Mouse (Mus musculus): ENCODE measurements at regions not wholly inside any gene's neighbourhood (a gene's known extent, or its start where the extent isn't known, plus 50 kb on each side); places are given as distances from the start of the nearest gene placed in this dataset.

DNA sequence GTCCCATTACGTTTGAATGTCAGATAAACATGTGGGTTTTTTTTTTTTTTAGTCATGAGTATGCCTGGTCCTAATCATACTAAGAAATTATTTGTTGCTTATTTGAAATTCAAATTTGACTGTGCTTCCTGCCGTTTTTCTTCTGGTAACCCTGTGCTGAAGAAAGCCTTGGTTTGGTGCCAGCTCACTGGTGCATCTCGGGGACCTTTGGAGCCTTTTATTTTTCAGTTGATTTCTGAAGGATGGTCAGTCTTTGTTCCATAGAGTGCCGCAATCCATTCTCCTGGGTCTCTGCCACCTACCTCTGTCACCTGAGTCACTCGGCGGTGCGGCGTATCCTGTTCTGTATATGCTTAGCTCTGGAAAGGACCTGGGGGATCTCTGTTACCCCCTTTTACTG, 158.9 kb upstream of the Id4 start:
- Histone ChIP-seq H3K4me3 (ENCODE audit: low read depth, low read length) (no peak overlapping the region), H3K27ac (replicated peaks; ENCODE audit: low read depth, low read length) (no peak overlapping the region), H3K27me3 (ENCODE audit: control insufficient read depth, insufficient read depth, low read length) (no peaks in the 10 kb centered on the region), H3K36me3 (replicated peaks; ENCODE audit: control insufficient read depth, insufficient read depth, low read depth, low read length) (no peaks in the 10 kb centered on the region), H3K9ac (replicated peaks; ENCODE audit: low read length) (no peak overlapping the region), H3K9me3 (replicated peaks; ENCODE audit: control insufficient read depth, low read length) (no peaks in the 10 kb centered on the region), H3K4me1 (ENCODE audit: control insufficient read depth, insufficient read depth, low read length) (no peaks in the 10 kb centered on the region), H3K4me2 (ENCODE audit: low read depth, low read length) (no peak overlapping the region)
- WGBS: 78% methylated on average over 8 of the region's 8 CpGs
- DNase-seq (ENCODE audit: low spot score): no peak
- no peak for ATAC-seq (replicated peaks; ENCODE audit: insufficient number of reproducible peaks, low FRiP score, low TSS enrichment, low read depth)

DNA sequence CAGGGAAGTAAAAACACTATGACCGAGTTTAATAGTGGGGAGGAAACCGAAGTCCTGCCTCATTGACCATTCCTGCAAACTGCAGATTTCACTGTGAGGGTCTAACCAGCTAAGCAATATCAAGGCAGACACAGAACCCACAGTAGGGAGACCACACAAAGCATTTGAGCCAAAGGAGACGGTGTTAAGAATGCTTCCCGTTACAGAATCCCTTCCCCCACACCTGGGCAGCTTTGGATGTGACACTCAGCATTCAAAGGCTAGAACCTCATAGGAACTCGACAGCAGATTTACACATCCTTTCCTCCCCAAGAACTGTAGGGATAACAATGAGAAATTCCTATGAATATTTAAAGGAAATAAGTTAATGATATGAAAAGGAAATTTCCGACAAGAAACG, 158.5 kb upstream of the Id4 start:
- Histone ChIP-seq H3K4me3 (ENCODE audit: low read depth, low read length) (no peak overlapping the region), H3K27ac (replicated peaks; ENCODE audit: low read depth, low read length) (no peak overlapping the region), H3K9me3 (replicated peaks; ENCODE audit: control insufficient read depth, low read length) (no peaks in the 10 kb centered on the region), H3K36me3 (replicated peaks; ENCODE audit: control insufficient read depth, insufficient read depth, low read depth, low read length) (no peaks in the 10 kb centered on the region), H3K27me3 (ENCODE audit: control insufficient read depth, insufficient read depth, low read length) (no peaks in the 10 kb centered on the region), H3K4me1 (ENCODE audit: control insufficient read depth, insufficient read depth, low read length) (no peaks in the 10 kb centered on the region), H3K9ac (replicated peaks; ENCODE audit: low read length) (no peak overlapping the region), H3K4me2 (ENCODE audit: low read depth, low read length) (no peak overlapping the region)
- ATAC-seq (replicated peaks; ENCODE audit: insufficient number of reproducible peaks, low FRiP score, low TSS enrichment, low read depth): no peak
- no peak for DNase-seq (ENCODE audit: low spot score)
- WGBS: 52% methylated on average over 7 of the region's 7 CpGs

DNA sequence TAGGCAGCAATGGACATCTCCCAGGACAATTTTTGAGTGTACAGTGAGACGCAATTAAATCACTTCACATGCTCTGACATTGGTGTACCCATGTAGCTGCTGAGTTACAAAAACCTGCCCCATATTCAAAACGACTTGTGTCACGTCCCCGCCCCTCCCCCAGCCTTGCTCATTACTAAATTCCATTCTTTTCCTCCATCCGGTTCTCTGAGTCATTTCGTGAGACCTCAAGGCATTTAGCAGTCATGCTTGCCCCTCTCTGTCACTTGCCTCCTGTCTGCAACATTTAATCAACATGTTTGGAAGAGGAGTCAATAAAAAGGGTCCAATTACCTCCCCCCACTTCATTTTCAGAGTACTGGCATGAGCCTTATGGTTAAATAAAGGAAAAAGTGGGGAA, 156.3 kb upstream of the Id4 start:
- Histone ChIP-seq H3K27ac (replicated peaks; ENCODE audit: low read depth, low read length) (no peak overlapping the region), H3K36me3 (replicated peaks; ENCODE audit: control insufficient read depth, insufficient read depth, low read depth, low read length) (no peaks in the 10 kb centered on the region), H3K4me2 (ENCODE audit: low read depth, low read length) (no peak overlapping the region), H3K9me3 (replicated peaks; ENCODE audit: control insufficient read depth, low read length) (no peaks in the 10 kb centered on the region), H3K4me3 (ENCODE audit: low read depth, low read length) (no peak overlapping the region), H3K4me1 (ENCODE audit: control insufficient read depth, insufficient read depth, low read length) (no peaks in the 10 kb centered on the region), H3K27me3 (ENCODE audit: control insufficient read depth, insufficient read depth, low read length) (no peaks in the 10 kb centered on the region), H3K9ac (replicated peaks; ENCODE audit: low read length) (no peak overlapping the region)
- 54% methylated on average over 6 of the region's 6 CpGs for WGBS
- no peak for ATAC-seq (replicated peaks; ENCODE audit: insufficient number of reproducible peaks, low FRiP score, low TSS enrichment, low read depth)
- DNase-seq (ENCODE audit: low spot score): no peak

DNA sequence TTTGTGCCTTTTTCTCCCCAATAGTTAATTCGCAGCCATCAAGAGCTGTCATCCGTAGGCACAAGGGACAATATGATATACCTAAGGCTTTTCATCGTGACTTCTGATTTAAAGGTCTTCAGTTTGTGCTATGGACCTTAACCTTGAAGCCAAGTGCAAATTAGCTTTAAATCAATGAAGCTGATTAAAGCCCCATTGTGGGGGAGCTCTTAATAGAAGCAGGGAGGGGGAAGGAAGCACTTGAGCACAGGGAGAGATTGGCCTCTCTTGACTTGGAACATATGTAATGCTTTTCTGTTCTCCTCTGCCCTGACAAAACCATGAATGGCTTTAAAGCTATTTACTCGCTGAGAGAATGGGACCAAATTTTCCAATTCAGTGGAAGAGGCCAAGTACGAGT, 154.1 kb upstream of the Id4 start:
- ATAC-seq (replicated peaks; ENCODE audit: insufficient number of reproducible peaks, low FRiP score, low TSS enrichment, low read depth): no peak
- Histone ChIP-seq H3K27me3 (ENCODE audit: control insufficient read depth, insufficient read depth, low read length) (no peaks in the 10 kb centered on the region), H3K9me3 (replicated peaks; ENCODE audit: control insufficient read depth, low read length) (no peaks in the 10 kb centered on the region), H3K9ac (replicated peaks; ENCODE audit: low read length) (no peak overlapping the region), H3K4me2 (ENCODE audit: low read depth, low read length) (no peak overlapping the region), H3K27ac (replicated peaks; ENCODE audit: low read depth, low read length) (no peak overlapping the region), H3K4me1 (ENCODE audit: control insufficient read depth, insufficient read depth, low read length) (no peaks in the 10 kb centered on the region), H3K4me3 (ENCODE audit: low read depth, low read length) (no peak overlapping the region), H3K36me3 (replicated peaks; ENCODE audit: control insufficient read depth, insufficient read depth, low read depth, low read length) (no peaks in the 10 kb centered on the region)
- DNase-seq (ENCODE audit: low spot score): peak; percentile 39
- 72% methylated on average over 5 of the region's 5 CpGs for WGBS

DNA sequence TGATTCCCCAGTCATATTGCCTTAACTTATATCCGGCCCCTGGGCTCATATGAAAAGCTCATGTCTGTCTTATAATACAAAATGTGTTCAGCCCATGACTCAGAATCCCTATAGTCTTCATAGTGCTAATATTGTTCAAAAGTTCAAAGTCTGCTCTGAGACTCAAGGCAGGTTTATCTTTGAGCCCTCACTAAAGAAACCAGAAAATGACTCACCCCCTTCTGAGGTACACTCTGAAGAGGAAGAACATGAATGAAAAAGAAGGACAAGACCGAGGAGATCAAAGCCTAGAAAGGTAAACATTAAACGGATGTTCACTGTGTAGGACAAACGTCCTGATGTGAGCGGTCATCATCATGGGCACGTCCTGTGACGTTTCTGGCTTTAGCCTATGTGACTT, 145.1 kb upstream of the Id4 start:
- ATAC-seq (replicated peaks; ENCODE audit: insufficient number of reproducible peaks, low FRiP score, low TSS enrichment, low read depth) (no peak), DNase-seq (ENCODE audit: low spot score) (no peak)
- Histone ChIP-seq H3K27me3 (ENCODE audit: control insufficient read depth, insufficient read depth, low read length) (no peaks in the 10 kb centered on the region), H3K27ac (replicated peaks; ENCODE audit: low read depth, low read length) (no peak overlapping the region), H3K36me3 (replicated peaks; ENCODE audit: control insufficient read depth, insufficient read depth, low read depth, low read length) (no peaks in the 10 kb centered on the region), H3K9me3 (replicated peaks; ENCODE audit: control insufficient read depth, low read length) (no peaks in the 10 kb centered on the region), H3K4me1 (ENCODE audit: control insufficient read depth, insufficient read depth, low read length) (no peaks in the 10 kb centered on the region), H3K4me3 (ENCODE audit: low read depth, low read length) (no peak overlapping the region), H3K9ac (replicated peaks; ENCODE audit: low read length) (no peak overlapping the region), H3K4me2 (ENCODE audit: low read depth, low read length) (no peak overlapping the region)
- WGBS: 83% methylated on average over 7 of the region's 7 CpGs

DNA sequence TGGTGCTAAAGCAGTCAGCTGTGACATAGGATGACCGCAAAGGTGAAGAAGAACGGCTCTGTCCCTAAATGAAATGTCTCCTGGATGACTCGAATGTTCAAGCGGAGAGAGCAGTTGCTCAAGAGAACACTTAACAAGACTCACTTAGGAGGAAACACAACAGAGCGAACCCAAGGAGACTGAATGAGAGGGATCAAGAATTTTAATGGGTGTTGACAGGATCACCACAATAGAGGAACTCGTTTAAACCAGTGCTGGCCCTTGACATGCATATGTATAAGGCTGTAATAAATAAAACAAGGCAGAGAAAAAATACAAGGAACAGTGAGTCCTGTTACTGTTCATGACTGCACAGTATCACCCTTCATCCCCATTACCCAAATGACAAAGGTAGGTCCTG, 134.4 kb upstream of the Id4 start:
- Histone ChIP-seq H3K27me3 (ENCODE audit: control insufficient read depth, insufficient read depth, low read length) (no peaks in the 10 kb centered on the region), H3K27ac (replicated peaks; ENCODE audit: low read depth, low read length) (no peak overlapping the region), H3K9me3 (replicated peaks; ENCODE audit: control insufficient read depth, low read length) (no peaks in the 10 kb centered on the region), H3K9ac (replicated peaks; ENCODE audit: low read length) (no peak overlapping the region), H3K36me3 (replicated peaks; ENCODE audit: control insufficient read depth, insufficient read depth, low read depth, low read length) (no peaks in the 10 kb centered on the region), H3K4me3 (ENCODE audit: low read depth, low read length) (no peak overlapping the region), H3K4me1 (ENCODE audit: control insufficient read depth, insufficient read depth, low read length) (no peaks in the 10 kb centered on the region), H3K4me2 (ENCODE audit: low read depth, low read length) (no peak overlapping the region)
- 76% methylated on average over 6 of the region's 6 CpGs for WGBS
- DNase-seq (ENCODE audit: low spot score): no peak
- no peak for ATAC-seq (replicated peaks; ENCODE audit: insufficient number of reproducible peaks, low FRiP score, low TSS enrichment, low read depth)

DNA sequence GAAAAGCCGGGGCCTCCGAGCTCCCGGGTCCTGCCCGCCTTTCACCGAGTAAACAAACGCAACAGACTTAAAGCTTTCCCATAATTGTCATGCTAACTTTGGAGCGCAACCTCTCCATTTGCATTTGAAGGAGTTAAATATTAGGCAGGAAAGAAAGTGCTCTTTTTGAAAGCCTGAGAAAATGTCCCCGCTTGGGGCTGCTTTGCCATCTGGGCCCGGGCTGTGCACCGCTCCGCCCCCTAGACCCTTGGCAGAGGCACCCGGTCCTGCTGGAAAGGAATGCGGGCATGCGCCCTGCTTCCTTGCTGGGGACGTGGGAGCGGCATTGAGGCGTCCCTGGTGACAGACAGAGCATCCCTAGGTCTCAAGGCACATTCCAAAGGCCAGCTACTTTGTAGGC, 130.3 kb upstream of the Id4 start:
- peak; percentile 71 for DNase-seq (ENCODE audit: low spot score)
- ATAC-seq (replicated peaks; ENCODE audit: insufficient number of reproducible peaks, low FRiP score, low TSS enrichment, low read depth): peak; percentile 88; the same call in 1 of the 2 replicates
- Histone ChIP-seq H3K9me3 (replicated peaks; ENCODE audit: control insufficient read depth, low read length) (no peaks in the 10 kb centered on the region), H3K27me3 (ENCODE audit: control insufficient read depth, insufficient read depth, low read length) (no peaks in the 10 kb centered on the region), H3K4me2 (ENCODE audit: low read depth, low read length) (peak overlapping the region; percentile 26), H3K27ac (replicated peaks; ENCODE audit: low read depth, low read length) (no peak overlapping the region), H3K9ac (replicated peaks; ENCODE audit: low read length) (peak overlapping the region; percentile 35; the same call in 1 of the 2 replicates), H3K36me3 (replicated peaks; ENCODE audit: control insufficient read depth, insufficient read depth, low read depth, low read length) (no peaks in the 10 kb centered on the region), H3K4me3 (ENCODE audit: low read depth, low read length) (peak overlapping the region; percentile 14; the same call in 1 of the 2 replicates), H3K4me1 (ENCODE audit: control insufficient read depth, insufficient read depth, low read length) (no peaks in the 10 kb centered on the region)
- WGBS: under 1% methylated on average over 17 of the region's 17 CpGs

DNA sequence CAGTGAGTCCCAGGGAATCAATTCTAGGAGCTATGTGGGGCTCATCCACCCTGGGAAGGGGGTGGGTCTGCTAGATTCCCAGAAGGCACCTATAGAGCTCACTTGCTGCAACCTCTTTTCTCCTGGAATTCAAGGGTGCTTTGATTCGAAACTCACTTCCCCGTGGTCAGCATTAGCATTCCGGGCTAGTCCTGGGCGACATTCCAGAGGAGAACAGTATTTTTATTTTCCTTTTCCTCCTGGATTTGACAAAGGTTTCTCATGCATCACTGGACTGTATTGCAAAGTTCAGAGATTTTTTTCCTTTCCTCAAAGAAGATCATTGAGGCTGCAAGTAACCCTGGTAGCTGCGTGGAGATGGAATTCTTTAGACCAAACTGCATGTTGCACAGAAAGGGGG, 129.3 kb upstream of the Id4 start:
- no peaks in the 10 kb centered on the region for H3K4me1 ChIP-seq (ENCODE audit: control insufficient read depth, insufficient read depth, low read length)
- ATAC-seq (replicated peaks; ENCODE audit: insufficient number of reproducible peaks, low FRiP score, low TSS enrichment, low read depth): no peak
- no peak overlapping the region for H3K4me3 ChIP-seq (ENCODE audit: low read depth, low read length)
- H3K9ac ChIP-seq (replicated peaks; ENCODE audit: low read length): no peak overlapping the region
- H3K9me3 ChIP-seq (replicated peaks; ENCODE audit: control insufficient read depth, low read length): no peaks in the 10 kb centered on the region
- no peak overlapping the region for H3K27ac ChIP-seq (replicated peaks; ENCODE audit: low read depth, low read length)
- WGBS: 25% methylated on average over 5 of the region's 5 CpGs
- DNase-seq (ENCODE audit: low spot score): no peak
- H3K36me3 ChIP-seq (replicated peaks; ENCODE audit: control insufficient read depth, insufficient read depth, low read depth, low read length): no peaks in the 10 kb centered on the region
- no peaks in the 10 kb centered on the region for H3K27me3 ChIP-seq (ENCODE audit: control insufficient read depth, insufficient read depth, low read length)
- H3K4me2 ChIP-seq (ENCODE audit: low read depth, low read length): no peak overlapping the region

Data from embryonic facial prominence, embryonic 11.5 days (tissue).